Mouse (Mus musculus): ENCODE data around the gene Gm43951. TPM values are rescaled to one million over a fixed set of nuclear protein-coding genes. Genes with fewer than 3 reads are reported as not detected.

Gm43951 gene
- polyA plus RNA-seq (2016; fragmentation: Nextera tagmentation; extraction: Ambion mirVana), result 0.74 and 1.3 TPM in 2 replicates

DNA sequence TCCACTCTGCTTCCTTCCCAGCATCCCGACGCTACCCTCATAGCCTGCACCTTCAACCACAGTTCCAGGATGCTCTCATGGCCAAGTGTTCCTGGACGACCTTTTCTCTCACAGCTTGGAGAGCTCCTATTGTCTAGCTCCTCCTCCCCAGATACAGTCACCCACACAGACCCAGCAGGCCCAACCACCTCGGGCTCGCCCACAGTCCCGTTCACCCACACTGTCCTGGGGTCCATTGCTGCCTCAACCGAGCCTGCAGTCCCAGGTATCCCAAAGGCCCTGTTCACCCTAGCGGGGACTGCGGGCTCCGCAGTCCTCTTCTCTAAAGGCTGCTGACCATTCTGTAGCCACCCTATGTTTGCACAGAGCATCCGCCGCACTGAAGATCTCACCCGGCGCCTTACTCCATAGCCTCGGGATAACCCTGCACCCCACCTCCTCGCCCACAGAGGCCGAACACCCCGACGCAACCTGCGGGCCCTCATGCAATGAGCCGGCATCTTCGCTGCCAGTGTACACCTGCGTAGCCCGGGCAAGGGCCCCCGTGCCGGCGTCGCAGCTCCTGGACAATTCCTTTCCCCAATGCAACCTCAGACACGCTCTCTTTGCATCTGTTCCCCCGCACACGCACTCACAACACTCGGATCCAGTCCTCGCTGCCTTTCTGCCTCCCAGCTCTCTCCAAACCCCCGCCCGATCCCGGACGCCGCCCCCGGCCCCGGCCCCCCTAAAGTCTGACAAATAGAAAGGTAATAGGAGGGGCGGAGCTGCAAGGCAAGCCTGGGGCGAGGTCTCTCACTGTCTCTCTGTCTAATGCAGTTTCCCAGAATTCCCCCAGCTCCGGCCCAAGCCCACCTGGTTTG, at the start of gene Gm43951:
TSS of gene Gm43951 (minus strand) at position 500 of the 863 bp plus-strand sequence.
- Histone ChIP-seq H3K4me1 (peaks cover 23% of the 10 kb centered on the region), H3K9ac (peak within 1 kb of the TSS; percentile 71)
- under 1% methylated on average over 43 of the region's 43 CpGs for WGBS

DNA sequence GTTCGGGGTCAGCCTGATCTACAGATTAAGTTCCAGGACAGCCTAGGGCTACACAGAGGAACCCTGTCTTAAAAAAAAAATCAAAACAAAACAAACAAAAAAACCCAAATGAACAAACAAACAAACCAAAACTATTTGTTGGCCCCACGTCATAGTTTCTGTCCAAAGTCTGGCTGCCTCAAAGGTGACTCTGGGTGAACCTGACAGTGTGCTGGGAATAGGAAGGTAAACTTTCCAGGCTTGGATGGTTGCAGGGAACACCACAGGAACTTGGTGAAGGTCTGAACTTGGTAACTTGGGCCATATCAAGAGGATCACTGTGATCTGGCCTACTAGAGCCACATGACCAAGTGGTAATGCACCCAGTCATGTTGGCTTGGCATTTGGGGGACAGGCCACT, 49.8 kb upstream of the Gm43951 start:
- H3K27ac ChIP-seq, result no peak overlapping the region
- no peak overlapping the region for H3K4me3 ChIP-seq
- ATAC-seq (ENCODE audit: low FRiP score, low read depth), result no peak
- no peak overlapping the region for H3K9ac ChIP-seq
- H3K4me2 ChIP-seq (replicated peaks), result no peak overlapping the region
- no peaks in the 10 kb centered on the region for H3K36me3 ChIP-seq
- H3K4me1 ChIP-seq, result no peaks in the 10 kb centered on the region
- no peaks in the 10 kb centered on the region for H3K27me3 ChIP-seq (replicated peaks)
- no peaks in the 10 kb centered on the region for H3K9me3 ChIP-seq
- 85% methylated on average over 2 of the region's 2 CpGs for WGBS

More for the DNA sequence above, at the start of gene Gm43951:
- peak; percentile 56; the same call in 1 of the 2 replicates for ATAC-seq (ENCODE audit: low FRiP score, low read depth)
- Histone ChIP-seq H3K27me3 (replicated peaks) (no peaks in the 10 kb centered on the region), H3K9me3 (no peaks in the 10 kb centered on the region), H3K36me3 (peaks cover 25% of the 10 kb centered on the region), H3K27ac (0 out of 2 replicates have a peak within 1 kb of the TSS, but pooled peaks have one; percentile 9), H3K4me3 (peak within 1 kb of the TSS; percentile 69), H3K4me2 (replicated peaks) (peak within 1 kb of the TSS; percentile 72)

DNA sequence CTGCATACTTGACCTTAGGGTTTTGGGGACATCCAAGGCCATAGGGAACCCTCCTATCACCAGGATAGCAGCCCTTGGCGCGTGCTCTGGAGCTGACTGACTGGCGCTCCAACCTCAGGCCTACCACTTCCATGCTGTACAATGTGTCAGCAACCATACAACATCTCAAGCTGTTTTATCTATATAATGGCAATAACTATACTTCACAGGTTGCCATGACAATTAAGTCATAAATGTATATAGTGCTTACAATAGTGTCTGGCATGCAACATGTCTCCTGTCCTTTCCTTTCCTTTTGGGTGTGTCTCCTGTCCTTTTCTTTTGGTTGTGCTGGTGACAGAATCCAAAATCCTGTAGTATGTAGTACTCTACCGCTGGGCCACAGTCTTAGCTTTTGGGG, 49.0 kb upstream of the Gm43951 start:
- ATAC-seq (ENCODE audit: low FRiP score, low read depth), result no peak
- 94% methylated on average over 4 of the region's 4 CpGs for WGBS
- Histone ChIP-seq H3K4me1 (no peaks in the 10 kb centered on the region), H3K9ac (no peak overlapping the region), H3K36me3 (no peaks in the 10 kb centered on the region), H3K4me2 (replicated peaks) (no peak overlapping the region), H3K27ac (no peak overlapping the region), H3K27me3 (replicated peaks) (no peaks in the 10 kb centered on the region), H3K9me3 (no peaks in the 10 kb centered on the region), H3K4me3 (no peak overlapping the region)

DNA sequence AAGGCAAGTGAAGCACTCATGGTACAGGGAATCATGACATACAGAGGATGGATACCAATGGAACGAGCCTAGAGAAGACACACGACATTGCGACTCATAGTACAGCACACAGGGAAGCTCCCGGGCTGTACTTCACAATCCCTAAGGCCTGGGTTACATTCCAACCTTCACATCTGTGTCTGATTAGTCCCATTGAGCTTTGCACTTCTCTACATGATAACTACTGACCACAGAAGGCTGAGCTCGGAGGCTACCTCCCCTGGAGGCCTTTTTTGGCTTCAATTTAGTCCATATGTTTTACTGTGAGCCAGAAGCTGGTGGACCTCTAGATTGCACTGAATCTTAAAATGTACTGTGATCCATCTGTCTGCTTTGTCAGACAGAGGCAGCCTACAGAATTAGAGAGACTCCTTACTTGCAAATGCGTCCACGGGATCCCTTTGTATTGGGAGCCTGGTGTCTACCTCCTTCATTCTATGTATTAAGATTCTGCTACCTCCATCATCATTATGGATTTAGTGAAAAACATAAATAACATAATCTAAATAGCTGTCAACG, 38.6 kb upstream of the Gm43951 start:
- WGBS, result 83% methylated on average over 8 of the region's 8 CpGs
- ATAC-seq (ENCODE audit: low FRiP score, low read depth), result no peak
- no peaks in the 10 kb centered on the region for H3K9me3 ChIP-seq
- H3K27me3 ChIP-seq (replicated peaks), result no peaks in the 10 kb centered on the region
- H3K36me3 ChIP-seq, result no peaks in the 10 kb centered on the region
- no peak overlapping the region for H3K4me2 ChIP-seq (replicated peaks)
- no peak overlapping the region for H3K4me3 ChIP-seq
- H3K27ac ChIP-seq, result no peak overlapping the region
- H3K4me1 ChIP-seq, result no peaks in the 10 kb centered on the region
- H3K9ac ChIP-seq, result no peak overlapping the region

DNA sequence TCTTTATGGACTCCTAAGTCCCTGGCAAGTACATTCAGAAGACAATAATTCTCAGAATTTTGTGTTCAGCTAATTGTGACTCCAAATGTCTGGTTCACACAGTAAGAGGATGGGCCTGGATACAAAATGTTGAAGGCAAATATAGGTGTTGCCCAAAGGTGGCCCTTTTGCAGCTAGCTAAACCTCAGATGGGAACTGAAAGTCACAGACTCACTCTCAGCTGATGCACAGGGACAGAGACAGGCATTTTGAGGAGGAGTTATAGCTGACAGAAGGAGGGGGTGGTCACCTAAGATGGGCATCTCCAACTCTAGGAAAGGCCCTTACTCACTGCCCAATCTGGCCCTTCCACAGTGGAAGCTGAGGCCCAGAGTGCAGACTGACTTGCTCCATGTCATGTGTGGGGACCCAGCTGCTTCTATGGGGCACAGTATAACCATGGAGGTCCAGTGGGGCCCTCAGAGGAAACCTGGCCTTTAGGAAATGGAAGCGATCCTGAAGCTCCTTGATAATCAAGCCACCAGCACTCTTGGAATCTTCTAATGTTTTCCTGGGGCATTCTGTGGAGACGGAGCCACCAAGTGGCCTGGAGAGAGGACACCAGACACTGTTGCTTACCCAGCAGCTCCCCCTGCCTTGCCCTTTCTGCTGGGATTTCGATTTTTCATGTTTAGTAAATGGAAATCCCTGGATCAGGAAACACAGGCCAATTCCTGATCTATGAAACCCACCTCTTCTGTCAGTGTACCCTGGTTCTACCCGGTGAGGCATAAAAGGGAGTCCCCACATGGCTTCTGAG, 33.6 kb upstream of the Gm43951 start:
- no peak overlapping the region for H3K4me3 ChIP-seq

DNA sequence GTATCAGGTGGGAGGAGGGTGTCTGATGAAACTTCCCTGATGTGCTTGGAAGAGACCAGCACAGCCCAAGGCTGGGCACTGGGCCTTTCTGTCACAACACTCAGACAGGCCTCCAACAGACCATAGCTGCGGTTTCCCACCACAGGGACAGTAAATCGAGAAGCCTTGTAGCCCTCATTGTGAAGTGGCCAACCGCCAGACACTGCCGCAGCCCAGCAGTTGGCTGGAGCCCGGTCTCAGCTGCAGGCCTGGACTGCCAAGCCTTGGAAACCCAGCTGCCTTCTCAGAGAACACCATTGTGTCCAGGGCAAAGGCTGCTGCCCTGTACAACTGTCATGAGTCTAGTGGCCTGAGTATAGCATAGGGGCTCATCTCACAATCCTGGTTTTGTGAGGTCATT, 27.4 kb upstream of the Gm43951 start:
- no peaks in the 10 kb centered on the region for H3K36me3 ChIP-seq
- no peak for ATAC-seq (ENCODE audit: low FRiP score, low read depth)
- no peak overlapping the region for H3K27ac ChIP-seq
- 73% methylated on average over 5 of the region's 5 CpGs for WGBS
- H3K4me2 ChIP-seq (replicated peaks), result no peak overlapping the region
- no peaks in the 10 kb centered on the region for H3K4me1 ChIP-seq
- H3K9ac ChIP-seq, result no peak overlapping the region
- H3K27me3 ChIP-seq (replicated peaks), result no peaks in the 10 kb centered on the region
- H3K4me3 ChIP-seq, result no peak overlapping the region
- no peaks in the 10 kb centered on the region for H3K9me3 ChIP-seq

More for the DNA sequence above, 33.6 kb upstream of the Gm43951 start:
- Histone ChIP-seq H3K36me3 (no peaks in the 10 kb centered on the region), H3K9me3 (no peaks in the 10 kb centered on the region), H3K27ac (no peak overlapping the region), H3K4me1 (no peaks in the 10 kb centered on the region), H3K27me3 (replicated peaks) (no peaks in the 10 kb centered on the region), H3K4me2 (replicated peaks) (no peak overlapping the region), H3K9ac (no peak overlapping the region)
- no peak for ATAC-seq (ENCODE audit: low FRiP score, low read depth)
- WGBS, result 74% methylated on average over 4 of the region's 4 CpGs

DNA sequence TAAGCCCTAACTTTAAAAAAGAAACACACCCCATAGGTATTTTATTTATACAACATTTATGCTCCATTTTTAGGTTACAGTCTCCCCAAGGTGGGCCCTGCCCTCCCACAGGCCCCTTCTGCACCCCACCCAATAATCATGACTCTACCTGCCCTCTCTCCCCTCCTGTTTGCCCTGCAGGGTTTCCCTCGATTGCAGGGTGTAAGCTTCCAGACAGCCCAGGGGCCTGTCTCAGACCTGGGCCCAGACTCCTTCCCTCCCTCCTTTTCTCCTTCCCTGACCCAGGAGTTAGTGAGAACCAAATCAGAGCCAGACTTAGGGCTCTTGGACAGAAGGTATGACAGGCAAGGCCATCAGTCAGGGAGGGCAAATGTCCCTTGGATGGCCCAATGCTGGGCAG, 26.4 kb upstream of the Gm43951 start:
- 67% methylated on average over 1 of the region's 1 CpGs for WGBS
- no peaks in the 10 kb centered on the region for H3K36me3 ChIP-seq
- no peak overlapping the region for H3K27ac ChIP-seq
- H3K4me1 ChIP-seq, result no peaks in the 10 kb centered on the region
- H3K27me3 ChIP-seq (replicated peaks), result no peaks in the 10 kb centered on the region
- no peaks in the 10 kb centered on the region for H3K9me3 ChIP-seq
- no peak for ATAC-seq (ENCODE audit: low FRiP score, low read depth)
- H3K9ac ChIP-seq, result no peak overlapping the region
- H3K4me2 ChIP-seq (replicated peaks), result no peak overlapping the region
- no peak overlapping the region for H3K4me3 ChIP-seq

DNA sequence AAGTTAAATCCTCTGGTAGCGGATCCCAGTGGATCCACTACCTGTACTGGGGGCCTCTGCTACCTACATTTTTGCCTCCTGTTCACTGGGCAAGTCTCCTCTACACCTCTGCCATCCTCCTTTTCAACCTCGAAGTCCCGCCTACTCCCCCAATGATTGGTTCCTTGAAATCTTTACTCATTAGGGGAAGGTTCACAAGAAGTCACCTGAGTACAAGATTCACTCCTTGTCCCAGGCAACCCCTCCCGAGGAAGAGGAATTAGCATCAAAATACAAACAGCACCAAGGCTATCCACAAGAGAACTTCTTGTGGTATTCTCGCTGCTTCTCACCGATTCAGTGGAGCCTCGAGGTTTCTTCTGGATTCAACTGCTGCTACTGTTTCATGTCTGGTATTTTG, 25.4 kb upstream of the Gm43951 start:
- H3K4me1 ChIP-seq, result no peaks in the 10 kb centered on the region
- 84% methylated on average over 7 of the region's 7 CpGs for WGBS
- H3K27me3 ChIP-seq (replicated peaks), result no peaks in the 10 kb centered on the region

DNA sequence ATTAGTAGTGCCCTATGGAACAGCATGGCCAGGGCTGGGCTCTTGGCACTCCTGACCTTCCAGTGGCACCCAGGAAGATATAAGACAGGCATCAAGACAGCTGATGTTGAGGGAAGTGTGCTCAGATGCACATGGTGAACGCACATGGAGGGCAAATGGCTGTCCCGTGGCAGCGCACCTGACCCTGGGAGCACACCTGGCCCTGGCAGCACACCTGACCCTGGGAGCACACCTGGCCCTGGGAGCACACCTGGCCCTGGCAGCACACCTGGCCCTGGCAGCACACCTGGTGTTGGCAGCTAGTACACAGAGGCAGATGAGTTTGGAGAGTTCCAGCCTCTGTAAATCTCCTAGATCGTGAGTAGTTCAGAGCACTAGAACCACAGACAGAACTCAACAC, 21.9 kb upstream of the Gm43951 start:
- no peaks in the 10 kb centered on the region for H3K36me3 ChIP-seq
- ATAC-seq (ENCODE audit: low FRiP score, low read depth), result no peak
- H3K27me3 ChIP-seq (replicated peaks), result no peaks in the 10 kb centered on the region
- H3K4me2 ChIP-seq (replicated peaks), result no peak overlapping the region
- no peak overlapping the region for H3K4me3 ChIP-seq
- H3K9ac ChIP-seq, result no peak overlapping the region
- peaks cover 13% of the 10 kb centered on the region for H3K4me1 ChIP-seq
- WGBS, result 87% methylated on average over 4 of the region's 4 CpGs
- no peak overlapping the region for H3K27ac ChIP-seq
- no peaks in the 10 kb centered on the region for H3K9me3 ChIP-seq

More for the DNA sequence above, 25.4 kb upstream of the Gm43951 start:
- Histone ChIP-seq H3K4me2 (replicated peaks) (no peak overlapping the region), H3K9ac (no peak overlapping the region), H3K9me3 (no peaks in the 10 kb centered on the region), H3K27ac (no peak overlapping the region), H3K4me3 (no peak overlapping the region), H3K36me3 (no peaks in the 10 kb centered on the region)
- ATAC-seq (ENCODE audit: low FRiP score, low read depth), result no peak

DNA sequence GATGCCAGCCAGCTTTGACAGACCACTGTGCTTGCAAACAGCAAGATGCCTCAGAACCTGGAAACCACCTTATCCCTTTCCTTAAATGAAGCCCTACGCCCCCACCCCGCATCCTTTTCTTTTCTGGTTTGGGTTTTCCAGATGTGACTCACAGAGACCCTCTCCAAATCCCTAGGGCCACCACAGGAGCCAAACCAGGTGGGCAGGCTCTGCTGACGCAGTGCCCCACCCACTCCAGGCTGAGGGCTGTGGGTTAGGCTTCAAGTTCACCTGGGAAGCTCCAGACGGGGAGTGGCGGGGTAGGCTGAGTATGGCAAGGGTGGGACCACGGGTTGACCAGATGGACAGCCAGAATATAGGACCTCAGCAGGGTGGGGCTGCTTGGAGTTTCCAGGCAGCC, 20.3 kb upstream of the Gm43951 start:
- Histone ChIP-seq H3K4me1 (peaks cover 13% of the 10 kb centered on the region), H3K4me2 (replicated peaks) (no peak overlapping the region), H3K9me3 (no peaks in the 10 kb centered on the region), H3K27ac (no peak overlapping the region), H3K36me3 (no peaks in the 10 kb centered on the region), H3K9ac (no peak overlapping the region), H3K27me3 (replicated peaks) (no peaks in the 10 kb centered on the region), H3K4me3 (no peak overlapping the region)
- ATAC-seq (ENCODE audit: low FRiP score, low read depth), result no peak
- 90% methylated on average over 6 of the region's 6 CpGs for whole genome bisulfite sequencing

DNA sequence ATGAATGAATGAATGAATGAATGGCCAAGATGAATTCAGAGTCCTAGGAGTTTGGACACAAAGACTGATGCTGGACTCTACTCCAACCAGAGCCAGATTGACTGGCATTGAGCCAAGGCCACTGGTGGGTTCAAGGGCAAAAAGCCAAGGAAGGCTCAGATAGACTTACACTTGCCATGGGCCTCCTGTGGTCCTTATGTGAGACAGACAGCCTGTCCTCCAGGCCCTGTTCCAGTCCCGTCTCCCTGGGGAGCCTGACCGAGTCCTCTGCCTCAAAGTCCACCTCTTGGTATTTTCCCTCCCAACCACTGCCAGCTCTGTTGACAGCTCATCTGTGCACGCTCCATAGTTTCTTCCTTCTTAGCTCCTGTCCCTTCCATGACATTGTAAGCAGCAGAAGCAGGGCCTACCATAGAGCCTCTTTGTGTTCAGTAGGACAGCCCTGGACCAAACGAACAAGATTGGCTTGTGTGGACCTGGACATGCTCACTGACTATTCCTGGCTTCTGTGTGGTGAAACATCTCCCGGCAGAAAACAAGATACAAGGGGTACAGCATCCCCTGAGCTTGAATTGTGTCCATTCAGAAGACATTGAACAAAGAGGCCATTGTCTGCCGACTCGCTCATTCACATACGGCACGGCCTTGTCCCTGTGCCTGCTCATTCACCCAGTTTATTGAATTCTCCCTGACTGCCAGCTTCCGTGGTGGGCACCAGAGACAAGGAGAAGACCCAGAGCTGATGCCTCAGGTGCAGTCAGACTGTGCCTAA, 19.6 kb upstream of the Gm43951 start:
- ATAC-seq (ENCODE audit: low FRiP score, low read depth), result no peak; the same call in 1 of the 2 replicates
- H3K4me2 ChIP-seq (replicated peaks), result no peak overlapping the region
- no peaks in the 10 kb centered on the region for H3K36me3 ChIP-seq
- H3K27ac ChIP-seq, result no peak overlapping the region
- H3K4me1 ChIP-seq, result peaks cover 13% of the 10 kb centered on the region
- H3K9me3 ChIP-seq, result no peaks in the 10 kb centered on the region
- H3K27me3 ChIP-seq (replicated peaks), result no peaks in the 10 kb centered on the region
- no peak overlapping the region for H3K4me3 ChIP-seq
- 45% methylated on average over 10 of the region's 10 CpGs for WGBS
- no peak overlapping the region for H3K9ac ChIP-seq

All from neural tube, embryonic 12.5 days (tissue).